Mouse (Mus musculus) cerebellum, adult 2 months (tissue): ENCODE data around the gene Tsks. TPM values are rescaled to one million over a fixed set of nuclear protein-coding genes. Genes with fewer than 3 reads are reported as not detected.

Source experiments
- DNase-seq, 2 experiments: peaks; one replicate each; pipeline ENCODE4 v3.0.0; 2021
- H3K27ac ChIP-seq: fragments of 200-500 bp; 2 replicates; pipeline ENCODE4 v1.5.1; 2012; ENCODE audit warnings: low read length, control low read depth, inconsistent platforms; ENCODE audit not compliant: insufficient read depth
- H3K27me3 ChIP-seq: fragments of 200-500 bp; 2 replicates; pipeline ENCODE4 v1.6.1; 2012; ENCODE audit warnings: inconsistent platforms, mild to moderate bottlenecking, low read length, moderate library complexity; ENCODE audit not compliant: control insufficient read depth, insufficient read depth
- H3K4me1 ChIP-seq: fragments of 200-500 bp; 2 replicates; pipeline ENCODE4 v1.6.1; 2011; ENCODE audit warnings: low read length; ENCODE audit not compliant: control insufficient read depth, insufficient read depth
- H3K4me3 ChIP-seq: fragments of 200-500 bp; replicated peaks from 2 replicates; pipeline ENCODE3; 2011; ENCODE audit warnings: mild to moderate bottlenecking, low read depth, low read length, control low read depth; ENCODE audit not compliant: insufficient read depth
- CTCF ChIP-seq: fragments of 200-500 bp; IDR thresholded peaks from 2 replicates; pipeline ENCODE4 v1.5.1; 2011; ENCODE audit warnings: low read depth, mild to moderate bottlenecking, control low read depth, low read length, moderate library complexity, borderline replicate concordance; ENCODE audit not compliant: insufficient read depth
- POLR2A ChIP-seq: fragments of 200-500 bp; IDR thresholded peaks from 2 replicates; pipeline ENCODE4 v1.6.1; 2011; ENCODE audit warnings: low read length, control low read depth, borderline replicate concordance; ENCODE audit not compliant: insufficient read depth
- WGBS: fragments of 180-500 bp; shearing (Covaris S2); methylation state at CpG from one replicate; pipeline ENCODE4 v1.1.7; 2018; 5-methylcytosine and 5-hydroxymethylcytosine counted together
- polyA plus RNA-seq: library from polyadenylated mRNA; depleted of rRNA; stranded (reverse); fragments of >200 nt; gene quantifications from 2 replicates; pipeline ENCODE4 v1.2.3, GENCODE M21; 2012

Gene Tsks
- polyA plus RNA-seq, 1 experiment: 0.16 TPM

DNA sequence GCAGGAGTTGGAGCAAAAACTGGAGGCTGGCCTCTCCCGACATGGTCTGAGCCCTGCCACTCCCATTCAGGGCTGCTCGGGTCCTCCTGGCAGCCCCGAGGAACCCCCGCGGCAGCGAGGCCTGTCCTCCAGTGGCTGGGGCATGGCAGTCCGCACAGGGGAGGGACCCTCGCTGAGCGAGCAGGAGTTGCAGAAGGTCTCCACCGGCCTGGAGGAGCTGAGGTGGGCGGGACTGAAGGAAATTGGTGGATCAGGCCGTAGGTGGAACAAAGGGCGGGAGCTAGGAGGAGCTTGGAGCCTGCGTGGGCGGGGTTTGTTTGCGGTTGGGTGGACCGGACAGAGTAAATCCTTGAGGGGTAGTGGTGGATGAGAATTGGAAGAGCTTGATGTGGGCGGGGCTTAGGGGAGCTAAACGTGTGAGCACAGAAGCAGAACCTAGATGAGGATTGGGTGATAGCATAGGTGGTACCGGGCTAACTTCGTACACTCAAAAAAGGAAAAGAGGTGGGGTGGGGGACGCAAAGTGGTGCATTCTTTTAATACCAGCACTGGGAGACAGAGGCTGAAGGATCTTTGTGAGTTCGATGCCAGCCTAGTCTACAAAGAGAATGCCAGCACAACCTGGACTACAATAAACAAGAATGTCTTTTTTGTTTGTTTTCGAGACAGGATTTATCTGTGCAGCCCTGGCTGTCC, 9.8 kb downstream of the Tsks start:
- Histone ChIP-seq H3K4me1 (peaks cover 3% of the 10 kb centered on the region; the same call in 1 of the 2 replicates), H3K4me3 (peak overlapping the region; percentile 47), H3K27ac (no peak overlapping the region), H3K27me3 (no peaks in the 10 kb centered on the region)
- DNase-seq: peak; percentile 82 to 84
- TF ChIP-seq CTCF (no peak), POLR2A (0 out of 2 replicates have a peak, but pooled peaks have one; percentile 20)
- 8% methylated on average over 24 of the region's 24 CpGs for WGBS

DNA sequence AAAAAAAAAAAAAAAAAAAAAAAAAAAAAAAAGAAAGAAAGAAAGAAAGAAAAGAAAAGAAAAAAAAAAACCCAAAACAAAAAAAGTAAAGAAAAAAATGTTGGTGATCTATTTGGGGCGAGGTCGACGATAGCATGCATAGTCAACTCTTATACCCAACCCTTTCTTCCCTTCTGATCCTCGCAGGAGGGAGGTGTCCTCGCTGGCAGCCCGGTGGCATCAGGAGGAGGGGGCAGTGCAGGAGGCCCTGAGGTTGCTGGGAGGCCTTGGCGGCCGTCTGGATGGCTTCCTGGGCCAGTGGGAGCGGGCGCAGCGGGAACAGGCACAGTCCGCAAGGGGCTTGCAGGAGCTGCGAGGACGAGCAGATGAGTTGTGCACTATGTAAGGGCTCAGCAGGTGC, 10.6 kb downstream of the Tsks start:
- 44% methylated on average over 14 of the region's 14 CpGs for WGBS
- no peak for DNase-seq
- Histone ChIP-seq H3K27me3 (no peaks in the 10 kb centered on the region), H3K27ac (no peak overlapping the region), H3K4me3 (no peak overlapping the region), H3K4me1 (peaks cover 3% of the 10 kb centered on the region; the same call in 1 of the 2 replicates)
- TF ChIP-seq POLR2A (no peak), CTCF (no peak)

DNA sequence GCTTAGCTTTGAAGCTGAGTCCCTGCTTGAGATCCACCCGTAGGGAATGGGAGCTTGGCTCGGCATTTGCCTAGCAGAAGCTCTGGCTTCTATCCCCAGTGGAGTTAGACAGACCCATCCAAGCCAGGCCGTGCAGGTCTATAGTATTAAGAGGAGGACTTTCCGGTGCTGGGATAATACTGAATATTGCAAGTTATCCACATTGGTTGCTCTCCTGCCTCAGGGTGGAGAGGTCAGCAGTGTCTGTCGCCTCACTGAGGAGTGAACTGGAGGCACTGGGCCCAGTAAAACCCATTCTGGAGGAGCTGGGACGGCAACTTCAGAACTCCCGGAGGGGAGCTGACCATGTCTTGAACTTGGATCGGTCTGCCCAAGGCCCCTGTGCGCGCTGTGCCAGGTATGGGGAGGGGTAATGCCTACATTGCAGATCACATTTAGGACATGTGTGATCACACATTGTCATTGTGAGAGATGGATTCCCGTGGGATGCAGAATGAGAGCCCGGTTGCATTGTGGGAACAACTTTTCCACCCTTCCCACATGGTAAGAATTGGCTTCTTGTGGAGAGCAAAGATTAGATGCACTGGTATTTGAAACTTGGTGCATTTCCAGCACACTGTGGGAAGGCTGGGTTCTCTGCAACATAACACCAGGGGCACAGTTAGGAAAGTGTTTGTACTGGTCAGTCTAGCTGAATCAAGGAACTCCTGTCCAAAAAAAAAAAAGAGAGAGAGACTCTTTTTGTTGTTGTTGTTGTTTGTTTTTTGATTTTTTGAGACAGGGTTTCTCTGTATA, 11.3 kb downstream of the Tsks start:
- 67% methylated on average over 12 of the region's 12 CpGs for WGBS

DNA sequence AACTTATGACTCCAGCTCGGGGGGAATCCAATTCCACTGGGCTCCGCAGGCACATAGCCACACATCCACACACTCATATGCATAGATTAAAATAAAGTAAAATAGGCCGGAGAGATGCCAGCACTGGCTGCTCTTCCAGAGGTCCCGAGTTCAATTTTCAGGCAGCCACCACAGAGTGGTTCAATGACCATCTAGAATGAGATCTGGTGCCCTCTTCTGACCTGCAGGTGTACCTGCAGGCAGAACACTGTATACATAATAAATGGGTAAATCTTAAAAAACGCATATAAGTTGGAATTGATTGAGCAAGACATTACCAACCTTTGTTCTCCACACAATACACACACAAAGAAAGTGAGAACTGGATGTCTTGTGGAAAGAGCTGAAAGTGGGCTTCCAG, 12.6 kb downstream of the Tsks start:
- no peaks in the 10 kb centered on the region for H3K27me3 ChIP-seq
- peaks cover 3% of the 10 kb centered on the region; the same call in 1 of the 2 replicates for H3K4me1 ChIP-seq
- no peak for TF ChIP-seq POLR2A
- TF ChIP-seq CTCF: peak; percentile 60
- DNase-seq: no peak
- H3K4me3 ChIP-seq: no peak overlapping the region
- WGBS: 48% methylated on average over 5 of the region's 5 CpGs
- H3K27ac ChIP-seq: no peak overlapping the region

More for the DNA sequence above, 11.3 kb downstream of the Tsks start:
- no peaks in the 10 kb centered on the region for H3K27me3 ChIP-seq
- no peak for TF ChIP-seq CTCF
- TF ChIP-seq POLR2A: no peak
- H3K4me1 ChIP-seq: peaks cover 3% of the 10 kb centered on the region; the same call in 1 of the 2 replicates
- H3K27ac ChIP-seq: no peak overlapping the region
- no peak for DNase-seq
- H3K4me3 ChIP-seq: no peak overlapping the region

DNA sequence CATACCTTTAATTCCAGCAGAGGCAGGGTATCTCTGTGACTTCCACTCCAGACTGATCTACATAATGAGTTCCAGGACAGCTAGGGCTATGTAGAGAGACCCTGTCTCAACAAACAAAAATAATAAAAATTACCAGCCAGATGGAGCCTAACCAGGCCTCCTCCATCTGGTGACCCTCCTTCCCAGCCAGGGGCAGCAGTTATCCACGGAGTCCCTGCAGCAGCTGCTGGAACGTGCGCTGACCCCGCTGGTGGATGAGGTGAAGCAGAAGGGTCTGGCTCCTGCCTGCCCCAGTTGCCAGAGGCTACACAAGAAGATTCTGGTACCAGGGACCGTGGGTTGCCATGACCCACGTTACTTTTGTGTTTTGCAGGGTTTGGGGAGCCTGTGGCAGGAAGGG, 13.3 kb downstream of the Tsks start:
- H3K4me1 ChIP-seq: peaks cover 3% of the 10 kb centered on the region; the same call in 1 of the 2 replicates
- DNase-seq: no peak
- 23% methylated on average over 6 of the region's 6 CpGs for WGBS
- H3K27ac ChIP-seq: no peak overlapping the region
- no peak overlapping the region for H3K4me3 ChIP-seq
- TF ChIP-seq POLR2A: no peak
- TF ChIP-seq CTCF: no peak
- H3K27me3 ChIP-seq: no peaks in the 10 kb centered on the region

DNA sequence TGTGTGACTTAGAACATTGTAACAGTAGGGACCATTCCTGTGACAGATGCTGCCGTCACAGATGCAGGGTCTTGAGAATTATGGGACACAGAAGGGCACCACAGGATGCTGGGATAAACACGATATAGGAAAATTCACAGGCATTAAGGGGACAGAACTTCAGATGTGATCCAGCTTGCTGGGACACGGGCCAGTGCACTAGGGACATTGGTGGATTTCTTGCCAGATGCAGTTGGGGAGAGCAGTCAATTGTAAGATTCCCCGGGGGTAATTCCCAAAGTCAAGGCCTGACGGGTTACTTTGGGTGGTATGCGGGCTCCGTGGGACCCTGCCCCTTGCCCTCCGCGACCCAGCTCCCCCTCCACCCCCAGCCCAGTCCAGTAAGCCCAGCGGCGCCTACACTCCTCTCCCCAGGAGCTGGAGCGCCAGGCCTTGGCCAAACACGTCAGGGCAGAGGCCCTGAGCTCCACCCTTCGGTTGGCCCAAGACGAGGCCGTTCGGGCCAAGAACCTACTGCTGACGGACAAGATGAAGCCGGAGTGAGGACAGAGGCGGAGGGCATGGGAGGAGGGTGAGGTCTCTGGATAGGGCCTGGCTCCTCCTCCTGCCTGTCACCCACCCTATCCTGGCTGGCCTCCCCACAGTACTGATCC, 14.3 kb downstream of the Tsks start:
- Histone ChIP-seq H3K4me3 (no peak overlapping the region), H3K27me3 (no peaks in the 10 kb centered on the region), H3K4me1 (no peaks in the 10 kb centered on the region), H3K27ac (no peak overlapping the region)
- no peak for TF ChIP-seq CTCF
- no peak for TF ChIP-seq POLR2A
- 20% methylated on average over 20 of the region's 20 CpGs for WGBS
- peak in 1 of 2 experiments; percentile 16 for DNase-seq

DNA sequence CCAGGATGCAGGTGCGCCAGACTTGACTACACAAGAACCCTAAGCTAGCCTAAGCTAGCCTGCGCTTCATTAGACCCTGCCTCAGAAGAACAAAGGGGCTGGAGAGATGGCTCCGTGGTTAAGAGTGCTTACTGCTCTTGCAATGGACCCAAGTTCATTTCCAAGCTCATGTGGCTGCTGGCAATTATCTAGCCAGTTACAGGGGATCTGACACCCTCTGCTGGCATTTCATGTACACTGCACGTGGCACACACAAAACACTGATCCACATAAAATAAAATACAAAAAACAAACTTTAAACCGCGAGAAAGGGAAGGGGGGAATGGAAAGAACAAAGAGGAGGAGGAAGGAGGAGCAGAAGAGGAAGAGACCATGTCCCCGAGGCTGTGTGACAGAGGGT, 15.2 kb downstream of the Tsks start:
- WGBS: 49% methylated on average over 7 of the region's 7 CpGs
- peak; percentile 44 for DNase-seq
- TF ChIP-seq POLR2A (no peak), CTCF (peak; percentile 69)
- H3K4me1 ChIP-seq: no peaks in the 10 kb centered on the region
- H3K4me3 ChIP-seq: no peak overlapping the region
- no peak overlapping the region for H3K27ac ChIP-seq
- H3K27me3 ChIP-seq: no peaks in the 10 kb centered on the region
